Mouse (Mus musculus) right cerebral cortex, adult 2 months (tissue): ENCODE data around the gene Fry.

Experiments
- DNase-seq, 2 experiments: peaks; one replicate each; pipeline ENCODE4 v3.0.0; 2021 to 2022; ENCODE audit warnings: low spot score in 2 of 2

Gene Fry

DNA sequence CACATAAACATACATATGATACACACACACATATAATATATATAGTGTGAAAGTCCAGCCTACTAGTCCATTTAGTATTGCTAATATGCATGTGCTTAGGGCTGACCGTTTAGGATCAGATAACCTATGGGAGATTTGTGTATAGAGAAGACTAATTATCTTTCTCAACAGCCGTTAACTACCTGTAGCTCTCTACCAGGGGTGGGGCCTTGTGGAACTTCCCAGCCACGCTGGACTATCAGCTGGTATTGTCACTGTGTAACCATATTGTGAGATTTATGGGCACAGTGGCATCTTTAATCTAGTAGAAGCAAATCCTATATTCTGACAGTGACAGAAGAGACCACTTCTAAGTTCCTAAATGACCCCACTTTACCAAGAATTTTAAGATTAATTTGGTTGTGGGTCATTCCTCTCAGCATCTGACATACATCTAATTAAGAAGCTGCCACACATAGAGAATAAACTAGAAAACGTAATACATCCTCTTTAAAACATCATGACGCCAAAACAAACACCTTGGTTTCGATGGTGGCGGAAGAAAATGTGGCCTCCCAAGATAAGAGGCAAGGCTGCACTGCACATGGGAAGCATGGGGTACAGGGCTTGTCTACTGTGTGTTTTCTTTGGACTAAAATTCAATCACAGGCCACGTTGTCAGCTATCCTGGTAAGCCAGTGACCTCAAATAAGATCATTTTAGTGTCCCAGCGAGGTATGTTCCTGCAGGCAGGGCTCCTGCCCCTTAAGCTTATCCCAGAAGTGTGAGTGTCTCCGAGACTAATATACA lies 271.3 kb downstream of the Fry start:
- DNase-seq = no peak

GRCm38 (mm10) chr5:150390422-150390821 lies 272.0 kb downstream of the Fry start:
- no peak for DNase-seq

- no peak for DNase-seq
These were observed 276.2 kb downstream of the Fry start for GRCm38 (mm10) chr5:150394645-150395044.

GRCm38 (mm10) chr5:150402832-150403447 lies 284.5 kb downstream of the Fry start:
- DNase-seq = no peak

- DNase-seq = no peak
These were observed 286.4 kb downstream of the Fry start for GRCm38 (mm10) chr5:150404867-150405266.

DNA sequence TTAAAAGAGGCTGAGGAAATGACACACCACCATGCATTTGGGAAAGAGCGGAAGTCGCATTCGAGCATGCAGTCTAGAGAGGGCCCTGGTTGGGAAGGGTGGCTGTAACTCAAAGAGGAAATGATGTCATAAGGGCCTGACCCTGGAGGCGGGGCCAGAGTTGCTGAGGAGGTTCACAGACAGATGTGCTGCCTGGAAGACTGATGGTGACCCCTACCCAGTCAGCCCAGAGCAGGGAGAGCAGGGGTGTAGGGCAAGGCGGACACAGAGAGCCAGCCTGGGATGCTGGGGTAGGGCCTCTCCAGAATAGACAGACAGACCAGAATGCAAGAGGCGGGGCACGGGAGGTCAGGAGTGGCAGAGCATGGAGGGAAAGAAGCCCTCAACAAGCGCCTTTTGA lies 290.5 kb downstream of the Fry start:
- no peak for DNase-seq

- DNase-seq = no peak
These were observed 291.1 kb downstream of the Fry start for GRCm38 (mm10) chr5:150409451-150410045.

- DNase-seq = no peak
These were observed 294.5 kb downstream of the Fry start for GRCm38 (mm10) chr5:150412750-150413450.

- DNase-seq = no peak
These were observed 296.4 kb downstream of the Fry start for GRCm38 (mm10) chr5:150414823-150415222.

DNA sequence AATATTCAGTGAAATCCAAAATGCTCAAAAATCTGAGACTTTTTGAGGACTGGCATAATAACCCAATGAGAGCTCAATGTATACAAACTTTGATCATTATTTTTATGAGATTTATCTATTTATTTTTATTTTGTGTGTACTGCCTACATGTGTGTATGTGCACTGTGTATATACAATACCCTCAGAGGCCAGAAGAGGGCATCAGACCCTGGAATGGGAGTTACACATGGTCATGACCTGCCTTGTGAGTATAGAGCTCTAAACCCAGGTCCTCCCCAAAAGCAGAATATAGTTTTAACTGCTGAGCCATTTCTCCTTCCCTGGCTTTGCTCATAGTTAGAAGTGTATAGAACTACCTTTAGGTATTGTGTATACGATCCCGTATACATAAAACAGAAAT lies 298.8 kb downstream of the Fry start:
- no peak for DNase-seq

GRCm38 (mm10) chr5:150418035-150418434 lies 299.6 kb downstream of the Fry start:
- DNase-seq = no peak

DNA sequence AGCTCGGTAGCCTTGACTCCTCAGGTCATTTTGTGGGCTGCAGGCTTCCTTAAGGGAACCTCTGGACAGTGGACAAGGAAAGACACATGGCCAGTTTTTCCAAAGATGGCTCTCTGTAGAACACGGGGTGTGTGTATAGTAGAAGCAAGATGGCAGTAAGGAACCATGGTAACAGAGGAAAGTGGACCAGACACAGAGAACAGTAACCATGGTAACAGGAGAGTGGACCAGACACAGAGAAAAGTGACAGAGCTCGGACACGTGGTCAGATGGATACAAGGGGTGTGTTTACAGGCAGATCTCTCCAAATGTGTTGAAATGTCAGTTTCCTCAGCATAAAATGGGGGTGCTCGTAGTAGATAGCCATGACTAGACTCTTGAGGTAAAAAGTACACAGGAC lies 306.6 kb downstream of the Fry start:
- DNase-seq = no peak

DNA sequence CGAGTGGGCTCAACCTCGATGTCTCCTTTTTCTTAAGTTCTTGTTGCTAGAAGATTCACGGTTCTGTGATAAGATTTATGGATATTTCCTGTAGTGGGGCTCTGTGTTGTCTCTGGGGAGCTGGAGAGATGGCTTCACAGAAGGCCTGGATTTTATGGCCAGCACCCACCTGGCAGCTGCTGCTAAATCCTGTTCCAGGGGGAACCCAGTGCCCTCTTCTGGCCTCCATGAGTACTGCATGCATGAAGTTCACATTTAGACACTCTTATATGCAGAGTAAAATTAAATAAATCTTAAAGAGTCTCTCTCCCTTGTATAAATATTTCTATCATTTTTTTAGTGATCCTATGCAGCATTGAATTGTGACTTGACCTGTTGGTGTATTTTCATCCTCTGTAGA lies 308.1 kb downstream of the Fry start:
- DNase-seq = peak; percentile 48 to 57

- no peak for DNase-seq
These were observed 312.8 kb downstream of the Fry start for GRCm38 (mm10) chr5:150431286-150431685.

- DNase-seq = no peak
These were observed 314.5 kb downstream of the Fry start for GRCm38 (mm10) chr5:150432960-150433359.

- peak; percentile 37 to 54 for DNase-seq
These were observed 318.4 kb downstream of the Fry start for GRCm38 (mm10) chr5:150436629-150437389.

DNA sequence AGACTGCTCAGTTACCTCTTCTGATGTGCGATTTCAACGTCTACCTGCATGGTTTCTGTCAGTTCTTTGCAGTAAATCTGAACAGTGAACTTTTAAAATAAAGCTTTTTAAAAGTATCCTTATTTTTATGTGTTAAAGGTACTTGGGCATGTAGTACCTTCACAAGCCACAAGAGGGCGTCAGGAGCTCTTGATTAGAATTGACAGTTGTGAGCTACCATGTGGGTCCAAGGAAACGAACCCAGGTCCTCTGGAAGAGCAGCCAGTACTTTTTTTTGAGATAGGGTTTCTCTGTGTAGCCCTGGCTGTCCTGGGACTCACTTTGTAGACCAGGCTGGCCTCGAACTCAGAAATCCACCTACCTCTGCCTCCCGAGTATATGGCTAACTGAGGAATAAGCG lies 323.2 kb downstream of the Fry start:
- DNase-seq = peak; percentile 39 to 47

GRCm38 (mm10) chr5:150451281-150452003 lies 333.0 kb downstream of the Fry start:
- DNase-seq = no peak

GRCm38 (mm10) chr5:150452004-150452626 lies 333.7 kb downstream of the Fry start:
- no peak for DNase-seq

DNA sequence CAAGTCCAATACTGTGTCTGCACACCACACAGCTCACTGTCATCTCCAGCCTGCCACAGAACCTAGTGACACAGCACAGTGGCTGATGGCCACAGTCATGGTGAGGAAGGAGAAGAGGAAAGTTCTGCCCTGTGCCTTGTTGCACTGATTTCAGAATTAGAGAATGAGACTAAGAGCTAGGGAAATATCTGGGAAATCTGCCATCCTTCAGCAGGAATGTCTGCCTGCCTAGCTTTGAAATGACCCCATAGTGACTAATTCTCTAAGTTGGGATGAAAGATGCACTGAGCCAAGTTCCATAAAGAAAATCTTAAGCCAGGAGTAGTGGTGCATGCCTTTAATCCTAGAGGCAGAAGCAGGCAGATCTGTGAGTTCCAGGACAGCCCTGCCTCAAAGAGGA lies 334.2 kb downstream of the Fry start:
- DNase-seq = no peak

DNA sequence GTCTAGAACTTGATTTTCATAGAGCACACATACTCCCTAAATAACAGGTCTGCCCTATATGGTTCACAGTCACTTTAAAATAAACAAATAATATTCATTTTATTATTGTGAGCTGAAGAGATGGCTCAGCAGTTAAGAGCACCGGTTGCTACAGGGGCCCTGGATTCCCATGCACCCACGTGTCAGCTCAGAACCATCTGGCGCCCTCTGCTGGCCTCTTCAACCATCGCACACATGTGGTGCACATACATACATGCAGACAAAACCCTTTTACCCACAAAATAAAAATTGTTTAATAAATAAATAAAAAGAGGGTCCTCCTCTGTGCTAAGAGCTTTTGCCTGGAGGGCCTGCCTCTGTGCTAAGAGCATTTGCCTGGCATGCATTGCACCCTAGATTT lies 335.0 kb downstream of the Fry start:
- DNase-seq = no peak
